Mouse (Mus musculus) gastrocnemius, postnatal 14 days (tissue): ENCODE measurements around the gene Etl4. TPM values are rescaled to one million over a fixed set of nuclear protein-coding genes. Genes with fewer than 3 reads are reported as not detected.

Experiments used
- microRNA-seq, 2 experiments: library from miRNA; unstranded; fragments of <30 nt; microRNA quantifications; one replicate each; pipeline ENCODE4 v1.2.0; 2021
- total RNA-seq, 2 experiments: library from RNA; stranded (reverse); gene quantifications; 2 replicates each; pipeline ENCODE4 v1.2.3; 2021

The Etl4 gene
- total RNA-seq, 2 experiments from 2014 or later = 28.3 to 46.7 TPM

Small RNAs within 50 kb of the gene (microRNA-seq; reads per million reads assigned to microRNA genes)
- 0 reads per million in 2 experiments for gene Gm44457
